Mouse (Mus musculus): ENCODE data around the gene Smpd4. TPM values are rescaled to one million over a fixed set of nuclear protein-coding genes. Genes with fewer than 3 reads are reported as not detected.

The Smpd4 gene
- 10 to 100 TPM; 48.1 to 61.0 TPM for total RNA-seq (2023)

GRCm38 (mm10) chr16:17619198-17620105 lies at the start of gene Smpd4:
TSS of gene Smpd4 (plus strand) at chr16:17619354.

DNA sequence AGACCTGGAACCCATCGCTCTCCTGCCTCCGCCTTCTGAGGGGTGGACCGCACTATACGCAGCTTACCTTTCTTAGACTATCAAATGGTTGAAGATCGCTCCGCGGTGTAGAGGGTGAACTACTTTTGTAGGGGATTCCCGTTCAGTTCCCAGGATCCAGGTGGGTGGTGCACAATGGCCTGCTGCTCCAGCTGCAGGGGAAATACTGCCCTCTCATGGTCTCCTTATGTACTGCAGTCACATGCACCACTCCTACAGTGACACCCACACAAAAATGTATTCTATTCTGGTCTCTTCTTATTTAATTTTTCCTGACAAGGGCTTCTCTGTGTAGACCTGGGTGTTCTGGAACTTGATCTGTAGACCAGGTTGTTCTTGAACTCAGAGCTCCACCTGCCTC lies 36.1 kb upstream of the Smpd4 start, which contains the start of gene Slc7a4:
Slc7a4 (minus strand) TSS at position 151 of the 400 bp plus-strand sequence.

DNA sequence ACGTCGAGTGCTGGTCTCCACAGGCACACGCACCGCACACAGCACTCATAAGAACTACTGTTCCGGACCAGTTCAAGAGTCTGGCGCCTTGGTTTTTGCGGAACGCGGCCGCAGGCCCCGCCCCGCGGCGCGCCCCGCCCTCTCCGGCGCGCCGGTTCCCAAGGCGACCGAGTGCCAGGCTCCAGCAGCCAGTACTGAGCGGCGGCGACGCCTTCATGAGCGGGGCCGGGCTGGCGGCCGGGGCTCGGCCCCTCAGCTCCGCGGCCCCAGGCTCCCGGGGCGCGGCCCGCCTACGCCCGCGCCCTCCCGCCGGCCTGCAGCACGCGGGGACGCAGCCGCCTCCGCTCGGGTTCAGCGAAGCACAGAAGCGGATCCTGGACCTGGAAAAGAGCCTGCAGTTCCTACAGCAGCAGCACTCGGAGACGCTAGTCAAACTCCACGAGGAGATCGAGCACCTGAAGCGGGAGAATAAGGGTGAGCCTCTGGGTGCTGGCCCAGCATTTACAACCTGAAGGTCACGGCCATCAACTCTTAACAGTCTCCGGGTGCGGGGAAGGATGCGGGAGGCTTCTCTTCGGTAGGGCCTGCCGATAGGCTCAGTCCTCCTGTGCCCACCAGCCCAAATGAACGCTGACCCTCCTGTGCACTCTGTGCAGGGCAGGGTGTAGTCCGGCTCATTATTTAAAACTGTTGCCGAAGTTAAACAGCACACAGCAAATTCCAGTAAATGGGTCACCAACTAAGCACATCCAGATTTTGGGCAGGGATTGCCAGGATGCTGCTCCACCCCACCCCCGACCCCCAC lies 27.4 kb downstream of the Smpd4 start, which contains the start of gene Ccdc74a:
Ccdc74a (plus strand) TSS at position 161 of the 805 bp plus-strand sequence.

Other genes starting within 250 kb of the Smpd4 start
- gene Snap29, start 213.4 kb upstream of the Smpd4 start, total RNA-seq (2023): 10 to 100 TPM; 68.9 to 71.8 TPM
- gene Pi4ka, start 213.0 kb upstream of the Smpd4 start, total RNA-seq (2023): 100 to 1,000 TPM; 145 to 157 TPM
- 10 to 100 TPM; 53.1 to 60.0 TPM for gene Crkl, start 167.4 kb upstream of the Smpd4 start, total RNA-seq (2023)
- not detected for gene Aifm3, start 129.7 kb upstream of the Smpd4 start, total RNA-seq (2023)
- gene Lztr1, start 110.7 kb upstream of the Smpd4 start, total RNA-seq (2023): 10 to 100 TPM; 66.5 to 67.0 TPM
- gene Thap7, start 88.2 kb upstream of the Smpd4 start, total RNA-seq (2023): 10 to 100 TPM; 33.2 to 39.1 TPM
- not detected for gene Lrrc74b, start 58.1 kb upstream of the Smpd4 start, total RNA-seq (2023)
- gene P2rx6, start 57.5 kb upstream of the Smpd4 start, total RNA-seq (2023): not detected
- not detected for gene Slc7a4, start 36.1 kb upstream of the Smpd4 start, total RNA-seq (2023)
- gene Ccdc74a, start 27.1 kb downstream of the Smpd4 start, total RNA-seq (2023): under 1 TPM in 1 of 2 experiments, not detected in 1; 0.52 TPM
- 100 to 1,000 TPM; 132 to 138 TPM for gene Med15, start 113.5 kb downstream of the Smpd4 start, total RNA-seq (2023)
- 10 to 100 TPM; 15.6 to 15.8 TPM for gene Klhl22, start 140.3 kb downstream of the Smpd4 start, total RNA-seq (2023)
- gene Scarf2, start 177.9 kb downstream of the Smpd4 start, total RNA-seq (2023): under 1 TPM in 1 of 2 experiments, not detected in 1; 0.17 TPM
- gene B830017H08Rik, start 213.8 kb downstream of the Smpd4 start, total RNA-seq (2023): not detected
- gene Car15, start 219.0 kb downstream of the Smpd4 start, total RNA-seq (2023): 10 to 100 TPM; 14.3 to 19.8 TPM